Comparison of ENCODE assay signal across 8 mouse cellular contexts in the genomic region with DNA sequence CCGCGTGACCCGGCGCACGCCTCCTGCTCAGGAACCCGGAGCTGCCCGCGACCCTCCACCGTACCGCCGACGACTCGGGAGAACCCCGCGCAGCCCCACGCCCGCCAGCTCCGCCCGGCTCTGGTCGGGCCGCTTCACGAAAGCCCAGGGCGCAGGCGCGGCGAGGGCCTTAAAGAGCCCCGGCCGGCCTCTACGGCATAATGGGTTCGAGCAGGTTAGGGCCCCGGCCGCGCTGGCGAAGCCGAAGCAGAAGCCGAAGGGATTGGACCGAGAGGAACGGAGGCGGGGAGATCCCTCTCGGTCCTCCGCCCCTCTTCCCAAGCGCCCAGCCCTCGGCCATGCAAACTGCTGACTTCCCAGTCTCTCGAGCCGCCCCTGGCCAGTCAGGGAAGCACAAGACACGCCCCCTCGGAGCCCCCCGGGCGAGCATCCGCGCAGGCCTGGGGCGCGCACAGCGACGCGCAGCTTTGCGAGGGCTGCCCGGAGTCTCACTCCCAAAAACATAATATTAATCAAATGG. TPM values are rescaled to one million over a fixed set of nuclear protein-coding genes. Genes with fewer than 3 reads are reported as not detected.
A peak's percentile ranks its signal among the peaks of the same experiment; 100 is the strongest.
DNase-seq lines count a peak whose midpoint lies in the region; ATAC-seq and TF ChIP-seq lines count a peak whose summit lies in the region.

No protein-coding gene starts in this region.

- H3K4me2 ChIP-seq in forebrain, embryonic 13.5 days = peak overlapping the region; percentile 75
- peak overlapping the region; percentile 92 for H3K4me2 ChIP-seq in liver, embryonic 15.5 days
- H3K4me2 ChIP-seq in neural tube, embryonic 12.5 days (replicated peaks) = peak overlapping the region; percentile 72
- peak overlapping the region; percentile 79 for H3K4me2 ChIP-seq in stomach, postnatal 0 days (replicated peaks; ENCODE audit: low read depth)

- peaks cover 5% of the 10 kb centered on the region; the same call in 1 of the 2 replicates for H3K4me1 ChIP-seq in forebrain, embryonic 13.5 days
- peaks cover 80% of the 10 kb centered on the region for H3K4me1 ChIP-seq in liver, embryonic 15.5 days (replicated peaks)
- 0 out of 2 replicates have a peak, but pooled peaks cover 5% of the 10 kb centered on the region for H3K4me1 ChIP-seq in neural tube, embryonic 12.5 days
- H3K4me1 ChIP-seq in stomach, postnatal 0 days (replicated peaks; ENCODE audit: control insufficient read depth, insufficient read depth) = no peaks in the 10 kb centered on the region

- peak; percentile 98 for ATAC-seq in cerebellum, adult (ENCODE audit: insufficient number of reproducible peaks, low FRiP score, low TSS enrichment)
- ATAC-seq in forebrain, embryonic 13.5 days = peak; percentile 98
- peak; percentile 90 for ATAC-seq in liver, embryonic 15.5 days (ENCODE audit: insufficient read depth)
- ATAC-seq in neural tube, embryonic 12.5 days (ENCODE audit: low FRiP score, low read depth) = peak; percentile 98
- ATAC-seq in stomach, postnatal 0 days (ENCODE audit: low FRiP score, low TSS enrichment) = peak; percentile 97

- TF ChIP-seq CTCF in stomach, postnatal 0 days (IDR thresholded peaks at IDR 0.05; ENCODE audit: low read depth) = peak; percentile 30

- peak overlapping the region; percentile 84 for H3K4me3 ChIP-seq in forebrain, embryonic 13.5 days
- H3K4me3 ChIP-seq in liver, embryonic 15.5 days (replicated peaks) = peak overlapping the region; percentile 92
- H3K4me3 ChIP-seq in neural tube, embryonic 12.5 days = peak overlapping the region; percentile 89
- H3K4me3 ChIP-seq in stomach, postnatal 0 days (ENCODE audit: low read depth, low read length) = peak overlapping the region; percentile 84

- H3K27ac ChIP-seq in forebrain, embryonic 13.5 days = peak overlapping the region; percentile 94
- H3K27ac ChIP-seq in liver, embryonic 15.5 days (replicated peaks) = peak overlapping the region; percentile 93
- peak overlapping the region; percentile 92 for H3K27ac ChIP-seq in neural tube, embryonic 12.5 days
- peak overlapping the region; percentile 95 for H3K27ac ChIP-seq in stomach, postnatal 0 days (replicated peaks)

- peaks cover 5% of the 10 kb centered on the region; the same call in 1 of the 2 replicates for H3K27me3 ChIP-seq in forebrain, embryonic 13.5 days
- no peaks in the 10 kb centered on the region for H3K27me3 ChIP-seq in liver, embryonic 15.5 days
- H3K27me3 ChIP-seq in neural tube, embryonic 12.5 days (replicated peaks) = no peaks in the 10 kb centered on the region; the same call in 1 of the 2 replicates
- no peaks in the 10 kb centered on the region for H3K27me3 ChIP-seq in stomach, postnatal 0 days (ENCODE audit: control insufficient read depth, insufficient read depth, low read length)

- H3K9me3 ChIP-seq in forebrain, embryonic 13.5 days (replicated peaks) = no peaks in the 10 kb centered on the region
- no peaks in the 10 kb centered on the region for H3K9me3 ChIP-seq in liver, embryonic 15.5 days (replicated peaks)
- no peaks in the 10 kb centered on the region for H3K9me3 ChIP-seq in neural tube, embryonic 12.5 days
- H3K9me3 ChIP-seq in stomach, postnatal 0 days (ENCODE audit: control insufficient read depth, low read length) = no peaks in the 10 kb centered on the region

- H3K36me3 ChIP-seq in forebrain, embryonic 13.5 days (ENCODE audit: poor library complexity, severe bottlenecking) = no peaks in the 10 kb centered on the region
- H3K36me3 ChIP-seq in liver, embryonic 15.5 days (replicated peaks) = peaks cover 42% of the 10 kb centered on the region
- H3K36me3 ChIP-seq in neural tube, embryonic 12.5 days = no peaks in the 10 kb centered on the region
- no peaks in the 10 kb centered on the region for H3K36me3 ChIP-seq in stomach, postnatal 0 days (ENCODE audit: control insufficient read depth, insufficient read depth, low read length)

- 0% methylated on average over 58 of the region's 58 CpGs for WGBS in forebrain, embryonic 13.5 days
- WGBS in liver, embryonic 15.5 days (ENCODE audit: insufficient replicate concordance) = under 1% methylated on average over 58 of the region's 58 CpGs
- WGBS in neural tube, embryonic 12.5 days = under 1% methylated on average over 58 of the region's 58 CpGs
- WGBS in stomach, postnatal 0 days = under 1% methylated on average over 58 of the region's 58 CpGs

- peak overlapping the region; percentile 91 for H3K9ac ChIP-seq in forebrain, embryonic 13.5 days
- H3K9ac ChIP-seq in liver, embryonic 15.5 days = peak overlapping the region; percentile 95
- peak overlapping the region; percentile 86 for H3K9ac ChIP-seq in neural tube, embryonic 12.5 days
- H3K9ac ChIP-seq in stomach, postnatal 0 days (ENCODE audit: low read length) = peak overlapping the region; percentile 90

- intact Hi-C loops in heart, postnatal 10 days (cut with DNase I) = loop anchor here (2.0 kb wide), 1 partner anchor 32 kb away; the partner anchor contains the start of gene Rpl5

- no peak for TF ChIP-seq EP300 in stomach, postnatal 0 days (optimal IDR thresholded peaks at IDR 0.05)

- peak; percentile 96 for DNase-seq in ES-CJ7 (ENCODE audit: low read depth, low spot score)
- peak; percentile 93 to 96 for DNase-seq in heart, postnatal 10 days
- DNase-seq in kidney, postnatal 4 days = peak; percentile 93 to 96
- peak; percentile 91 for DNase-seq in stomach, postnatal 0 days (ENCODE audit: low spot score)

RNA-seq across cellular contexts. Expression of gene Evi5, which starts 5.9 kb away (rescaled TPM):
- polyA plus RNA-seq in forebrain, embryonic 13.5 days (2015; fragmentation: Nextera tagmentation; extraction: Ambion mirVana) = 46.5 and 51.7 TPM in 2 replicates
- 10 to 100 TPM; 38.8 to 39.6 TPM for total RNA-seq in heart, postnatal 10 days (2021)
- polyA plus RNA-seq in liver, embryonic 15.5 days (2015; fragmentation: Nextera tagmentation; extraction: Ambion mirVana) = 54.3 and 56.7 TPM in 2 replicates
- 55.1 and 59.4 TPM in 2 replicates for polyA plus RNA-seq in neural tube, embryonic 12.5 days (2016; fragmentation: Nextera tagmentation; extraction: Ambion mirVana)
- 39.5 and 39.7 TPM in 2 replicates for polyA plus RNA-seq in stomach, postnatal 0 days (2015; fragmentation: Nextera tagmentation; extraction: Ambion mirVana)

RNA-seq across cellular contexts. Expression of gene Rpl5, which starts 31.3 kb away (rescaled TPM):
- polyA plus RNA-seq in forebrain, embryonic 13.5 days (2015; fragmentation: Nextera tagmentation; extraction: Ambion mirVana) = 76.0 and 78.1 TPM in 2 replicates
- 10 to 100 TPM; 54.4 to 56.2 TPM for total RNA-seq in heart, postnatal 10 days (2021)
- 26.1 and 26.7 TPM in 2 replicates for polyA plus RNA-seq in liver, embryonic 15.5 days (2015; fragmentation: Nextera tagmentation; extraction: Ambion mirVana)
- polyA plus RNA-seq in neural tube, embryonic 12.5 days (2016; fragmentation: Nextera tagmentation; extraction: Ambion mirVana) = 57.3 and 58.6 TPM in 2 replicates
- polyA plus RNA-seq in stomach, postnatal 0 days (2015; fragmentation: Nextera tagmentation; extraction: Ambion mirVana) = 35.7 and 36.1 TPM in 2 replicates

RNA-seq across cellular contexts. Expression of gene Ube2d2b, which starts 39.1 kb away (rescaled TPM):
- 0.15 and 0.24 TPM in 2 replicates for polyA plus RNA-seq in forebrain, embryonic 13.5 days (2015; fragmentation: Nextera tagmentation; extraction: Ambion mirVana)
- total RNA-seq in heart, postnatal 10 days (2021) = not detected
- 0.35 and 0.53 TPM in 2 replicates for polyA plus RNA-seq in liver, embryonic 15.5 days (2015; fragmentation: Nextera tagmentation; extraction: Ambion mirVana)
- 0.19 TPM in 2 replicates for polyA plus RNA-seq in neural tube, embryonic 12.5 days (2016; fragmentation: Nextera tagmentation; extraction: Ambion mirVana)
- not detected in 2 replicates for polyA plus RNA-seq in stomach, postnatal 0 days (2015; fragmentation: Nextera tagmentation; extraction: Ambion mirVana)

Comparison
In these comparisons a context has a peak if more than half of its experiments do, and no peak if none do; other contexts are left out.
1. Peak in every context shown above with its lines: DNase-seq, ATAC-seq, H3K4me3 ChIP-seq and H3K27ac ChIP-seq.